7 mouse cellular contexts compared by ENCODE assay signal in genomic region chr6:38873316-38873715, GRCm38 (mm10). TPM values are rescaled to one million over a fixed set of nuclear protein-coding genes. Genes with fewer than 3 reads are reported as not detected.
DNase-seq lines count a peak whose midpoint lies in the region; ATAC-seq and TF ChIP-seq lines count a peak whose summit lies in the region.

No protein-coding gene starts in this region.

- DNase-seq in Muller cell, postnatal 12 days (ENCODE audit: inconsistent ontology term): peak; percentile 37
- DNase-seq in adrenal gland, postnatal 14 days: peak; percentile 61
- DNase-seq in hindbrain, embryonic 10.5 days (ENCODE audit: low spot score): no peak
- no peak for DNase-seq in liver, postnatal 0 days
- no peak for DNase-seq in right cerebral cortex, postnatal 14 days
- DNase-seq in spleen, postnatal 10 days (ENCODE audit: low spot score in 2 of 2): no peak

- TF ChIP-seq EP300 in liver, postnatal 0 days (IDR thresholded peaks at IDR 0.05; ENCODE audit: low read depth): no peak

- peak overlapping the region; percentile 100 for H3K9ac ChIP-seq in liver, postnatal 0 days (replicated peaks)

- H3K4me3 ChIP-seq in hindbrain, embryonic 10.5 days: peak overlapping the region; percentile 100
- H3K4me3 ChIP-seq in liver, postnatal 0 days (ENCODE audit: low read depth, low read length): peak overlapping the region; percentile 99

- H3K36me3 ChIP-seq in hindbrain, embryonic 10.5 days: no peaks in the 10 kb centered on the region
- H3K36me3 ChIP-seq in liver, postnatal 0 days (replicated peaks; ENCODE audit: insufficient read depth, low read length): peaks cover 17% of the 10 kb centered on the region

- no peak for TF ChIP-seq CTCF in liver, postnatal 0 days (IDR thresholded peaks at IDR 0.05; ENCODE audit: low read depth)

- no peaks in the 10 kb centered on the region for H3K9me3 ChIP-seq in hindbrain, embryonic 10.5 days
- no peaks in the 10 kb centered on the region for H3K9me3 ChIP-seq in liver, postnatal 0 days (ENCODE audit: low read length)

- peaks cover 62% of the 10 kb centered on the region for H3K4me1 ChIP-seq in hindbrain, embryonic 10.5 days (replicated peaks)
- H3K4me1 ChIP-seq in liver, postnatal 0 days (ENCODE audit: insufficient read depth): peaks cover 39% of the 10 kb centered on the region

- WGBS in hindbrain, embryonic 10.5 days: 66% methylated on average over 1 of the region's 1 CpGs
- WGBS in liver, postnatal 0 days (ENCODE audit: insufficient replicate concordance): 54% methylated on average over 1 of the region's 1 CpGs

- peak overlapping the region; percentile 100 for H3K27ac ChIP-seq in hindbrain, embryonic 10.5 days
- peak overlapping the region; percentile 99 for H3K27ac ChIP-seq in liver, postnatal 0 days (ENCODE audit: low read depth)

- H3K4me2 ChIP-seq in liver, postnatal 0 days (ENCODE audit: low read depth, low read length): peak overlapping the region; percentile 72

- no peak for ATAC-seq in liver, postnatal 0 days
- no peak for ATAC-seq in granulocyte monocyte progenitor cell, adult 5-6 weeks (replicated peaks; ENCODE audit: poor library complexity, severe bottlenecking)

- H3K27me3 ChIP-seq in hindbrain, embryonic 10.5 days (ENCODE audit: insufficient read depth, poor library complexity, severe bottlenecking): peaks cover 8% of the 10 kb centered on the region; the same call in 1 of the 2 replicates
- no peaks in the 10 kb centered on the region for H3K27me3 ChIP-seq in liver, postnatal 0 days (ENCODE audit: insufficient read depth, low read length)

RNA-seq across cellular contexts. Expression of gene Tbxas1, which starts 1.9 kb away (rescaled TPM):
- total RNA-seq in adrenal gland, postnatal 14 days (2021): 2.3 and 3.0 TPM in 2 replicates
- polyA plus RNA-seq in hindbrain, embryonic 10.5 days (2016; fragmentation: Nextera tagmentation; extraction: Ambion mirVana): 1.1 and 1.9 TPM in 2 replicates
- 10.3 and 10.6 TPM in 2 replicates for polyA plus RNA-seq in liver, postnatal 0 days (2015; fragmentation: Nextera tagmentation; extraction: Ambion mirVana)
- 12.4 and 26.0 TPM in 2 replicates for total RNA-seq in granulocyte monocyte progenitor cell, adult 5-6 weeks (2014; fragmentation: Nextera tagmentation)
- 15.0 and 15.4 TPM in 2 replicates for total RNA-seq in granulocyte monocyte progenitor cell, adult 5-6 weeks (2017)

RNA-seq across cellular contexts. Expression of gene Hipk2, which starts 2.6 kb away (rescaled TPM):
- total RNA-seq in adrenal gland, postnatal 14 days (2021): 92.5 and 104 TPM in 2 replicates
- 28.5 and 29.6 TPM in 2 replicates for polyA plus RNA-seq in hindbrain, embryonic 10.5 days (2016; fragmentation: Nextera tagmentation; extraction: Ambion mirVana)
- polyA plus RNA-seq in liver, postnatal 0 days (2015; fragmentation: Nextera tagmentation; extraction: Ambion mirVana): 9.6 and 9.7 TPM in 2 replicates
- 51.0 and 55.5 TPM in 2 replicates for total RNA-seq in granulocyte monocyte progenitor cell, adult 5-6 weeks (2014; fragmentation: Nextera tagmentation)
- total RNA-seq in granulocyte monocyte progenitor cell, adult 5-6 weeks (2017): 12.8 and 17.0 TPM in 2 replicates

Comparison
In these comparisons a context has a peak if more than half of its experiments do, and no peak if none do; other contexts are left out.
1. DNase-seq: peak in Muller cell, postnatal 12 days (single experiment) and adrenal gland, postnatal 14 days (single experiment); none in hindbrain, embryonic 10.5 days (single experiment), liver, postnatal 0 days (single experiment), right cerebral cortex, postnatal 14 days (single experiment) and spleen, postnatal 10 days (0 of 2).